Mouse (Mus musculus): ENCODE measurements around the gene Ift172.

GRCm38 (mm10) chr5:31279245-31279988 is 11.5 kb downstream of the Ift172 start:
- TF ChIP-seq CTCF (IDR thresholded peaks at IDR 0.05; ENCODE audit: low read depth) (no peak), EP300 (IDR thresholded peaks at IDR 0.05; ENCODE audit: low read depth) (no peak)
